Mouse (Mus musculus): ENCODE results near the gene Lmx1b.

Gene Lmx1b

DNA sequence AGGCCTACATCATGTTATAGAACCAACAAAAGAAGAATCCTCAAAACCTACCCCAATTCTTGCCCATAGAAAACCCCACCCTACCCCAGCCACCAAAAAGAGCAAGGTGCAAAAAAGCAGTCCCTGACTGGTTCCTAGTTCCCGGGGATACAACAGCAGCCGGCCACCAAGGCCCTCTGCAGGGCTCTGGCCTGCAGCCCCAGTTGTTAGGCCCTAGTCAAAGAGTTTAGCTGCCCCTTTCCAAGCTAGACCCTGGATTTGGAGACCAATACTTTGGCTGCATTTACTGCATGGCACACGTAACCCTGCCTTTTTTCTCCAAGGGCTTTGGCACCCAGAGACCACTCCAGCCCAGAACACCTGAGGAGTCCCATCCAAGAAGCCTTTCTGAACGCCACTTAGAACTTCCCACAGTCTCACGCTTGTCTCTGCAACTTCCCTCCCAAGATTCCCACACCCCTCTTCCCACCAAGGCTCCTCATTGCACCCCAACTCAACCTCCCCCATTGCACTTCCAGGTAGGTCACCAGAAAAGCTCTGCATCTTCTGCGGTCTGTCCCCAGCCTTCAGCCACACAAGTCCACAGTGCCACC lies 2.1 kb downstream of the Lmx1b start:
- Histone ChIP-seq H3K36me3 (ENCODE audit: control insufficient read depth, insufficient read depth, low read length, poor library complexity, severe bottlenecking) (no peaks in the 10 kb centered on the region), H3K27me3 (ENCODE audit: control insufficient read depth, insufficient read depth, low read length, poor library complexity, severe bottlenecking) (peaks cover 5% of the 10 kb centered on the region)
- no peak for DNase-seq (ENCODE audit: low read depth, low spot score)

DNA sequence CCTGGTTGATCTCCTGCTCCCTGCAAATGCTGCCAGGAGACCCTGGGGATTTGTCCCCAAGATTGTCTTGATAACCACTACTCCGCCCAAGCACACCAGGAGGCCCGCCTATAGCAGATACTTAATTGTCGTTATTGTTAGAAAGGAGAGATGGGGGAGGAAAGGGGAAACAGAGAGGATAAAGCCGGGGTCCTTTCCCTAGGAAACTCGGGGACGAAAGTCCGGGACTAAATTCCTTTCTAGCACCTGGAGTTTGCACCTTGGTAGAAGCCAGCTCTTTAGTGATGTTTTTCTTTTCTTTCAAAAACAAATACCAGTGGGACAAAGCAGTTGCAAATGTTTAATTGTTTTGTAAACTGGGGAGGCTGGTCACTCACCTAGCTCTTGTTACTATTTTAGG lies 3.0 kb downstream of the Lmx1b start:
- Histone ChIP-seq H3K27me3 (ENCODE audit: control insufficient read depth, insufficient read depth, low read length, poor library complexity, severe bottlenecking) (peaks cover 5% of the 10 kb centered on the region), H3K36me3 (ENCODE audit: control insufficient read depth, insufficient read depth, low read length, poor library complexity, severe bottlenecking) (no peaks in the 10 kb centered on the region)
- no peak for DNase-seq (ENCODE audit: low read depth, low spot score)

DNA sequence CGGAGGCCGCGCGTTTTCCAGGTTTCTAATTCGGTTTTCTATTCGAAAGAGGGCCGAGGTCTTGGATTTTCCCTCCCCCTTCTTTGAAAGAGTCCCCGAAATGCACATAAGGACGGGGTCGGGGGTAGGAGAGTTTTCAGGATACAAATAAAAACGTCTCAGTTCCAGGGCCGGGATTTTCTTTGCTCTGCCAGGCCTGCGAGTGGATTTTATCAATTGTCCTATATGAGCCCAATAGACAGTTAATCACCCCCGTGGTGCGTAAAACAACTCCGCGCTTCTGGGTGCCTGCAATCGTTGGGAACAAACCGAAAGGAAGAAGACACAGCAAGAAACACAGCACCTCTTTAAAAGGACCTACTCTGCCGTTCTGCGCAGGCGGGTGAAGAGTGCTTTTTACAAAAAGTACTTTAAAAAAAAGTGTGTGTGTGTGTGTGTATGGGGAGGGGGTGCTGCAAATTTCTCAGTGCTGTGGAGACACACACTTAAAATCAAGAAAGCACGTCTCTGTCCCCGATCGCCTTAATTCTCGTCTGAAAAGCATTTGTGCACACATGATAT lies 3.6 kb downstream of the Lmx1b start:
- no peak for DNase-seq (ENCODE audit: low read depth, low spot score)
- H3K36me3 ChIP-seq (ENCODE audit: control insufficient read depth, insufficient read depth, low read length, poor library complexity, severe bottlenecking), result no peaks in the 10 kb centered on the region
- peaks cover 5% of the 10 kb centered on the region for H3K27me3 ChIP-seq (ENCODE audit: control insufficient read depth, insufficient read depth, low read length, poor library complexity, severe bottlenecking)

DNA sequence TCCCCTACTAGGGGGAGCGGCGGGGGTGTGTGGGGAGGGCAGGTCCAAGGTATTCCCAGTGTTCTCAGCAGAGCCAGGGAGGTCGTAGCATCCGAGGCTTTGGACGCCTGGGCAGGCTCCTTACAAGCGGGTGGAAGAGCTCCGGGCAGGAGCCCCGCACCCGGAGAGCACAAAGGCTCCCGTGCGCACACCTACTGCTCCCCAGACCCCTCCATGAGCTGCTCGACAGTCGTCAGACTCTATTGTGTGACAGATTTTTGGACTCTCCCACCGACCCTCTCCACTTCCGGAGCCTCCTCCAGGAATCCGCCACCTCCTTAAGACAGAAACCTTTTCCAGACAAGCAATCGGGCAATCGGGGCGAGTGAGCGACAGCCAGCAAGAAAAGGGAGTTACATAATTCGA lies 4.2 kb downstream of the Lmx1b start:
- Histone ChIP-seq H3K36me3 (ENCODE audit: control insufficient read depth, insufficient read depth, low read length, poor library complexity, severe bottlenecking) (no peaks in the 10 kb centered on the region), H3K27me3 (ENCODE audit: control insufficient read depth, insufficient read depth, low read length, poor library complexity, severe bottlenecking) (peaks cover 3% of the 10 kb centered on the region)
- no peak for DNase-seq (ENCODE audit: low read depth, low spot score)

DNA sequence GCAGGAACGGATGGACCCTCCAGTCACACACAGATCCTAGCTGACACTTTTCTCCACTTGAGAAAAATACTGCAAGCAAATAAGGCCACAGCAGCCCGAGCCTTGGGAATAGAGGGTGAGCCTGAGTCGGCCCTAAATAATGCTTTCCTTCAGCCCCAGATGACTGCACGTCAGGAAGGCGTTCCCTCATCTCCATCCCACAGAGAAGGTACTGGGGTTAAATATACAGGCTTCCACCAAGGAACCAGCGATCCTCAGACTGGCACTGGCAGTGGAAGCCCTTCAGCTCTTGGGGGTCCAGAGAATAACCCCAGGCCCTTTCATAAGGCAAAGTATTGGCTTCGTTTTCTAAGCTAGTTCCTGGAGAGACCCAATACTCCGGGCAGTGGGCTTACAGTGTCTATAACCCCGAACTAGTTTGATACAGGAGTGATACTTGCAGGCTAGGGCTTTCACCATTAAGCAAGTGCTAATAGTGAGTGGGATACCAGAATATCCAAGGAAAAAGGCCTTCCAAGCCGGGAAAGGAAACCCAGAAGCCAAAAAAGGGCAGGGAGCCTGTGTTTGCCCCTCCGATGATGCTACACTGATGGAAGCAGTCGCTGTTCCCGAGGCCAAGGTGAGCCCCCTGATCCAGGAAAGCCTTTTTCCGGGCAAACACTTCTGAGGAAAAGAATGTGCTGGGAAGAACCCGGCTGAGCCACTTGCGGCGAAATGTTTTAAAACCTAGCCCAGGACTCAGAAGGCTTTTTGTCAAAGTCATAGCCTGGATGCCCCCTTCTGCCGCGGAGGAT lies 4.8 kb downstream of the Lmx1b start:
- no peak for DNase-seq (ENCODE audit: low read depth, low spot score)
- Histone ChIP-seq H3K27me3 (ENCODE audit: control insufficient read depth, insufficient read depth, low read length, poor library complexity, severe bottlenecking) (peaks cover 3% of the 10 kb centered on the region), H3K36me3 (ENCODE audit: control insufficient read depth, insufficient read depth, low read length, poor library complexity, severe bottlenecking) (no peaks in the 10 kb centered on the region)

DNA sequence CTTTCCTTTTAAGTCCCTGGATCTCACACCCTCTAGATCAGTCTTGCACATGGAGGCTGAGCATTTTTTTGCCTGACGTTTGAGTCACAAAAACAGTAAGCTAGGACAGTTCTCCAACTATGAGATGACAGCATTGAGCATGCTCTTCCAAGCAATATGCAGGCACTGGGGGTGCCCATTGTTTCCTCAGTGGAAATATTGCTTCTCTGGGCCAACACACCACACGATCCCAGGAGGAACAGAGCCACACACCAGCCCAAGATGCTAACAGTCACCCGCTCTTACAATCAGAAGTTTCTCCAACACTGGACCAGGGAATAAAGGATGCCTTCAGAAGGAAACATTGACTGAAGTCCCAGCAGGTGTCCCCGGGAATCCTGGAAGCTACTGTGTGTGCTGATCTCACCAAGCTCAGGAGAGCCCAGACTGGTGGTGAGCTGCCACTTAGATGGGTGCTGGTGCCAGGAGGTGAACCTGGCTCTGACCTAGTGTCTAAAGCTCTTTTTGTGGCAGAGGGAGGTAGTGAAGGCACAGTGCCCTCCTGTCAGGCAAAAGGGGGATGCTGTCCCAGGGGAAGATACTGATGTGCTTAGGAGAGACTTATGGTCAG lies 5.7 kb downstream of the Lmx1b start:
- no peaks in the 10 kb centered on the region for H3K36me3 ChIP-seq (ENCODE audit: control insufficient read depth, insufficient read depth, low read length, poor library complexity, severe bottlenecking)
- peaks cover 5% of the 10 kb centered on the region; the same call in 1 of the 2 replicates for H3K27me3 ChIP-seq (ENCODE audit: control insufficient read depth, insufficient read depth, low read length, poor library complexity, severe bottlenecking)
- no peak for DNase-seq (ENCODE audit: low read depth, low spot score)

DNA sequence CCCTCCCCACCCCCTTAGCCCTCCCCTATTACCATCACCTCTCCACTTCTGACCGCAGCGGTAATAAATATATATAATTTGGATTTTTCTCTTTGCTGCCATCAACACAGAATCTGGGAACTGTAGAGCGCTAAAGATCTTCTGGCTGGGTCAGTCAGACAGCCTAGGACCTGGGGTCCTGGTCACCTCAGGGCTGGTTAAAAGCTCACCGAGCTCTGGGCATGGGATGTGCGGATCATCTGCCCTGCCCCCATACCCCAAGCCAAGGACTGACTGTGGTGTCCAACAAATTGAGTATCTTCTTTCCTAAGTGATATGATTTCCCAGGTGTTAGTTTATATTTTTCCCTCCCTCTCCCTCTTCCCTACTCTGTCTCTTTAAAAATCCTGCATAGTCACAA lies 6.4 kb downstream of the Lmx1b start:
- DNase-seq (ENCODE audit: low read depth, low spot score), result no peak
- Histone ChIP-seq H3K27me3 (ENCODE audit: control insufficient read depth, insufficient read depth, low read length, poor library complexity, severe bottlenecking) (peaks cover 5% of the 10 kb centered on the region; the same call in 1 of the 2 replicates), H3K36me3 (ENCODE audit: control insufficient read depth, insufficient read depth, low read length, poor library complexity, severe bottlenecking) (no peaks in the 10 kb centered on the region)

DNA sequence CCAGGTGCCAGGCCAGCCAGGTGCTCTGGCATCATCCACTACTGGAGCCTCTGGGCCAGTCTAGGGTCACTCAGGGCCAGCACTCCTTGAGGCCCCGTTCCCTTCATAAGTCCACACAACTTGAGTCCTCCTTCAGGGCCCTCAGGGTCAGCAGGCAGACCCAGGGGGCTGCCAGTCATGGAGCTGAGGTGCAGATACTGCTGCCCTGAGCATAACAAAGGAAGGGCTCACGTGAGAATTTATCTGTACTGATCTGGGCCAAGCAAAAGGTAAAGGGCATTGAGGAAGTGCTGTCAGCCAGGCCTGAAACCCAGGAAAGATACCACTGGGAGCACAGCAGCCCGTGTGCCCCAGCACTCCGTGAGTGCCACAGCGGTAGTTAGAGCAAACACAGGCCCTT lies 7.1 kb downstream of the Lmx1b start:
- DNase-seq (ENCODE audit: low read depth, low spot score), result no peak
- Histone ChIP-seq H3K27me3 (ENCODE audit: control insufficient read depth, insufficient read depth, low read length, poor library complexity, severe bottlenecking) (peaks cover 5% of the 10 kb centered on the region; the same call in 1 of the 2 replicates), H3K36me3 (ENCODE audit: control insufficient read depth, insufficient read depth, low read length, poor library complexity, severe bottlenecking) (no peaks in the 10 kb centered on the region)

DNA sequence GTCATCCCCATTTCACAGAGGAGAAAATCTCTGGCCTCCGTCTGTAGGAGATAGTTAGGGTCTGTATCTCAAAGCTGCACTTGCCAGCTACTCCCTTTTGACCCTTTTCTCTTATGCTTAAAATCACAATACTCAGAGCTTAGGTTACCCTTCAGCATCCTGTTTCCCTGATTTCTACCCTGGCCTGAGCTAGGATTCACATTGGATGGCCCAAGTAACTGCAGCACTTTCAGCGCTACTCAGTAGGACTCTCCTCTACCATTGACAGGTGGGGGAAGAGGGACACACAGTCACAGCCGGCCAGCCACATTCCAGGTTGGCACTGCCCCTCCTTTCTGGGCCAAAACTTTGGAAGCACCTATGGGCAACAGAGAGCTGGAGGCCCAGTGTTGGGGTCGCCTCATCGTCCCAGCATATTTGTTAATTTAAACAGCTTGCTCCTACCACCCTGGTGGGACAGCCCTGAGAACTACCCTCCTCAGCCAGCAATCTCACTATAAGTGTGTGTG lies 7.7 kb downstream of the Lmx1b start:
- no peak for DNase-seq (ENCODE audit: low read depth, low spot score)
- Histone ChIP-seq H3K36me3 (ENCODE audit: control insufficient read depth, insufficient read depth, low read length, poor library complexity, severe bottlenecking) (no peaks in the 10 kb centered on the region), H3K27me3 (ENCODE audit: control insufficient read depth, insufficient read depth, low read length, poor library complexity, severe bottlenecking) (peaks cover 7% of the 10 kb centered on the region)

DNA sequence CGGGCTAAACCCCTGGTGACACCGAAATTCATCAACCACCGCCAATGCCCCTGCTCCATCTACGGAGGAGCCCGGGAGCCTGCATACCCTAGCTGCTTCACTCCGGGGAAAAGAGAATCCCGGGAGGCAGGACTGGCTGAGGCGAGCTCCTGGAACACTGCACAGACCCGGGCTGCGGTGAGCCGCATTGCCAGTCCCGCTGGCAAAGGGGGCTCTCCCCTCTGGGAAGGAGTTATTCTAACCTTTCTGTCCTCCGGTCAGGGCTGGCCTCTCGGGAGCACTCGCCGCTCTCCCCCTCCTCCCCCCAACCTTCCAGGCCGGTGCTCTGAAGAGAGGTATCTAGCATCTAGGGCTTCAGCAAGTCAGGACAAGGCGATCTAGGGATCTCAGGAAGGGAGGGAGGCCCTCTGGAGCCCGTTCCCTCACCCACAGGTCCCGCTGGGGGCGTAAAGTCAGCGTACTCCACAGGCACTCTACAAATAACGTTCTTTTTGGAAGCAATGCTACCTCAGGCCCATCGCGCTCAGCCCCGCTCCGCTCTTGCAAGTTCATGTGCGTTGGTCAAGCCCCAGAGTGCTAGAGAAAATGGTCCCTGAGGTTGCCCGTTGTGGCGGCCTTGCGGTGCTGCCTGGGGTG lies 8.5 kb downstream of the Lmx1b start:
- Histone ChIP-seq H3K27me3 (ENCODE audit: control insufficient read depth, insufficient read depth, low read length, poor library complexity, severe bottlenecking) (peaks cover 8% of the 10 kb centered on the region), H3K36me3 (ENCODE audit: control insufficient read depth, insufficient read depth, low read length, poor library complexity, severe bottlenecking) (no peaks in the 10 kb centered on the region)
- DNase-seq (ENCODE audit: low read depth, low spot score), result no peak

DNA sequence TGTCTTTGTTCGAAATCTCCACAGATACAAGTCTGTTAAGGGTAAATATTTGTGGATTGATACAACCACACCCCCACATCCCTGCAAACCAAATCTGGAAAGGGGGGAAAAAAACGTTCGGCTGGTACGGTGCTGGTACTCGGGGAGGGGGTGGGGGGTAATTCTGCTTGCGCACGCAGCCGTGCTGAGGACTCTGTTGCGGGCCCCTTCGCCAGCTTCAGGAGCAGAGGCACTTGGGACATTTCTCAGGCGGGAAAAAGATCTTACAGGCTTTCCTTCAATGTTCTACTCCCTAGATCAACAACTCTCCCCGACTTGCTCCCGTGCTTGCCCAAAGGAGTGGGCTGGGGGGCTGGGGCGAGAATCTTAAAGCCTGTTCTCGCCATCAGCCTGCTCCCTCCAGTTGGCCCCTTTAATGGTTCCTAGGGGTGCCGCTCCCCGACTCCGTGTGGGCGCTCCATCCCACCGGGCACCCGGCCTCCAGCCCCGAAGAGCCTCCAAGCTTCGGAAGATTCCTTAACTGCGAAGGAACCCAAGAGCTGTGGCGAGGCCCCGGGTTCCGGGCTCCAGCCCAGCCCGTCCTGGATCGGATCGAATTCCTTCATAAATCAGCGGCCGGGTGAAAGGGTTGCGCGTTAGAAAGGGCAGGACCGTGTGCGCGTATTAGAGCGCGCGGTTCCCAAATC lies 9.1 kb downstream of the Lmx1b start:
- peaks cover 8% of the 10 kb centered on the region for H3K27me3 ChIP-seq (ENCODE audit: control insufficient read depth, insufficient read depth, low read length, poor library complexity, severe bottlenecking)
- H3K36me3 ChIP-seq (ENCODE audit: control insufficient read depth, insufficient read depth, low read length, poor library complexity, severe bottlenecking), result no peaks in the 10 kb centered on the region
- no peak for DNase-seq (ENCODE audit: low read depth, low spot score)

DNA sequence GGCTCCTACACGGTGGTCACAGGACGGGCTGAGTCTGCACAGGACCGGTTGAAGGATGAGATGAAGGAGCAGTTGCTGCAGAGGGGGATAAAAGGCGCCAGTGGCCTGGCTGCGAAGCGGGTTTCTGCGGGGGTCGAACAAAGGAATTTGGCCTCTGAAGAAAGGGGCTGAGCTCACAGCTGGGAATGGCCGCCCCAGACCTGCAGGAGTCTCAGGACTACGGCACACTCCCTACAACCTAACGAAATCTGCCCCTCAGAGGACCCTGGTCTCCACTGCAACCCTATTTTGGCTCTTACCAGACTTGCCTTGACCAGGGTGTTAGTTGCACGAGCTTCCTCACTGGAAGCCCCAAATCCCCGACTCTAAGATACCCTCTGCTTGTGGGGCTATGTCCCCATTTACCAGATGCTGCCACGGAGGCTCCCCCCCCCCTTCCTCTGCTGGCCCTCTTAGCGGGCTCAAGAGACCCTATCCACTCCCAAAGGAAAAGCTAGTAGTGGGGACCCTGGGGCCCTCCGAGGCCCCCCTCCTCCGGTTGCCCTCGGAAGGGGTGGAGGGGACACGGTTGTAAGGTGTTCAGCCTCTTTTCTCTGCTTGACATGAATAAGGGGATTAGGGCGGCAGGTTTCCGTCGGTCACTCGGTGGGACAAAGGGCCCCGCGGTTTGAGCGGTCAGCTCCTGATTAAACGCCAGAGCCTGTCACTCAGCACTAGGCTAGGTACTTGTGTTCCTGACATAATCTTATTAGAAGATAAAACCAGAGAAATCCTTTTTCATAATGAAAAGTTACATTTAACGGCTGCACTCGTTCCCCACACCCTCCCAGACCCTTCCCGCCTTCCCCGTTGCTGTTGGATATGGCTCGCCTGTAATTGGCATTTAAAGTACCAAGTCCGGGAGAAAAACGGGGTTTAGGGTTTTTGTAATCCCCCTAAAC lies 10.0 kb downstream of the Lmx1b start:
- peaks cover 7% of the 10 kb centered on the region for H3K27me3 ChIP-seq (ENCODE audit: control insufficient read depth, insufficient read depth, low read length, poor library complexity, severe bottlenecking)
- DNase-seq (ENCODE audit: low read depth, low spot score), result no peak
- H3K36me3 ChIP-seq (ENCODE audit: control insufficient read depth, insufficient read depth, low read length, poor library complexity, severe bottlenecking), result no peaks in the 10 kb centered on the region

DNA sequence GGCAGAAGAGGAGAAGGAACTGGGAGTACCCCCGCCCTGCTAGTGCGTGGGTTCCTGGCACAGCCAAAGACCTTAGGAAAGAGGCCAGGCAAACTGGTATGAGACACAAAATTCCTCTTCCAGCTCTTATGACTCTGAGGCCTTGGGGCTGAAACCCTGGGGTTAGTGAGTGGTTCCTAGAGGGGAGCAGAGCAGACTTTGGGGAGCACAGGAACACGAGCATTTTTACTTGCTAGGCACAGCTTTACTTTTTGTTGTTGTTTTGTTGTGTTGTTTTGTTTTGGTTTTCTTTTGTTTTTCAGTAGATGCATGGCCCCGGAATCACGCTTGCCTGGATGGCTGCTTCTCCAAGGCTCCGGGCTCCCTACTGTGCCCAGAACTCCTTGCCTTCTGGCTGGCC lies 10.7 kb downstream of the Lmx1b start:
- H3K27me3 ChIP-seq (ENCODE audit: control insufficient read depth, insufficient read depth, low read length, poor library complexity, severe bottlenecking), result peaks cover 7% of the 10 kb centered on the region
- DNase-seq (ENCODE audit: low read depth, low spot score), result no peak

More for the DNA sequence above, 10.7 kb downstream of the Lmx1b start:
- no peaks in the 10 kb centered on the region for H3K36me3 ChIP-seq (ENCODE audit: control insufficient read depth, insufficient read depth, low read length, poor library complexity, severe bottlenecking)

Data from splenic B cell, adult 2 months (primary cell).